Mouse (Mus musculus): ENCODE measurements around the gene Cep78. TPM values are rescaled to one million over a fixed set of nuclear protein-coding genes. Genes with fewer than 3 reads are reported as not detected.
A peak's percentile ranks its signal among the peaks of the same experiment; 100 is the strongest.
"Not testable (repeated sequence)": the region's sequence is repeated elsewhere in the genome, so short reads cannot be mapped to it uniquely, and the experiment has no call there.

Gene Cep78
- 70.6 and 72.5 TPM in 2 replicates for polyA plus RNA-seq (2016; fragmentation: Nextera tagmentation; extraction: Ambion mirVana)

GRCm38 (mm10) chr19:15984449-15985171, at the start of gene Cep78:
TSS of gene Cep78 (minus strand) at chr19:15984989.
- peak within 1 kb of the TSS; percentile 98 for H3K27ac ChIP-seq

GRCm38 (mm10) chr19:16031276-16031675, 46.5 kb upstream of the Cep78 start:
- Histone ChIP-seq H3K9me3 (no peaks in the 10 kb centered on the region), H3K27ac (no peak overlapping the region), H3K4me1 (peaks cover 4% of the 10 kb centered on the region; the same call in 1 of the 2 replicates), H3K27me3 (ENCODE audit: poor library complexity, severe bottlenecking) (no peaks in the 10 kb centered on the region), H3K36me3 (replicated peaks) (no peaks in the 10 kb centered on the region), H3K4me3 (no peak overlapping the region)
- DNase-seq (ENCODE audit: extremely low spot score, low spot score): no peak
- 88% methylated on average over 4 of the region's 4 CpGs for WGBS

More at GRCm38 (mm10) chr19:15984449-15985171, at the start of gene Cep78:
- Histone ChIP-seq H3K36me3 (replicated peaks) (peaks cover 26% of the 10 kb centered on the region), H3K4me1 (peaks cover 40% of the 10 kb centered on the region), H3K9me3 (no peaks in the 10 kb centered on the region), H3K4me3 (peak within 1 kb of the TSS; percentile 68), H3K27me3 (ENCODE audit: poor library complexity, severe bottlenecking) (no peaks in the 10 kb centered on the region)
- under 1% methylated on average over 88 of the region's 88 CpGs for WGBS
- peak; percentile 89 for DNase-seq (ENCODE audit: extremely low spot score, low spot score)

- not testable (repeated sequence) for H3K36me3 ChIP-seq (replicated peaks); DNase-seq (ENCODE audit: extremely low spot score, low spot score); H3K27me3 ChIP-seq (ENCODE audit: poor library complexity, severe bottlenecking); H3K27ac ChIP-seq; H3K9me3 ChIP-seq; H3K4me1 ChIP-seq
- WGBS: 39% methylated on average over 7 of the region's 9 CpGs
- H3K4me3 ChIP-seq: peak overlapping the region; percentile 28; the same call in 1 of the 2 replicates
Observed at GRCm38 (mm10) chr19:16029253-16029771, 44.5 kb upstream of the Cep78 start.

- Histone ChIP-seq H3K27ac (no peak overlapping the region), H3K4me1 (peaks cover 4% of the 10 kb centered on the region; the same call in 1 of the 2 replicates), H3K27me3 (ENCODE audit: poor library complexity, severe bottlenecking) (no peaks in the 10 kb centered on the region), H3K36me3 (replicated peaks) (no peaks in the 10 kb centered on the region), H3K4me3 (peak overlapping the region; percentile 28; the same call in 1 of the 2 replicates), H3K9me3 (no peaks in the 10 kb centered on the region)
- WGBS: 67% methylated on average over 5 of the region's 5 CpGs
- DNase-seq (ENCODE audit: extremely low spot score, low spot score): no peak
Observed at GRCm38 (mm10) chr19:16028746-16029252, 44.0 kb upstream of the Cep78 start.

GRCm38 (mm10) chr19:16027876-16028670, 43.3 kb upstream of the Cep78 start:
- Histone ChIP-seq H3K36me3 (replicated peaks) (no peaks in the 10 kb centered on the region), H3K4me1 (peaks cover 4% of the 10 kb centered on the region; the same call in 1 of the 2 replicates), H3K9me3 (no peaks in the 10 kb centered on the region), H3K4me3 (no peak overlapping the region), H3K27ac (no peak overlapping the region), H3K27me3 (ENCODE audit: poor library complexity, severe bottlenecking) (no peaks in the 10 kb centered on the region)
- 87% methylated on average over 15 of the region's 15 CpGs for WGBS
- DNase-seq (ENCODE audit: extremely low spot score, low spot score): no peak

- Histone ChIP-seq H3K9me3 (no peaks in the 10 kb centered on the region), H3K27ac (no peak overlapping the region), H3K4me3 (no peak overlapping the region), H3K27me3 (ENCODE audit: poor library complexity, severe bottlenecking) (no peaks in the 10 kb centered on the region), H3K4me1 (peaks cover 11% of the 10 kb centered on the region; the same call in 1 of the 2 replicates), H3K36me3 (replicated peaks) (no peaks in the 10 kb centered on the region)
- DNase-seq (ENCODE audit: extremely low spot score, low spot score): no peak
- WGBS: 92% methylated on average over 5 of the region's 5 CpGs
Observed at GRCm38 (mm10) chr19:16026276-16026675, 41.5 kb upstream of the Cep78 start.

GRCm38 (mm10) chr19:16022178-16022577, 37.4 kb upstream of the Cep78 start:
- no peak overlapping the region for H3K27ac ChIP-seq
- no peaks in the 10 kb centered on the region for H3K27me3 ChIP-seq (ENCODE audit: poor library complexity, severe bottlenecking)
- peaks cover 3% of the 10 kb centered on the region; the same call in 1 of the 2 replicates for H3K9me3 ChIP-seq
- DNase-seq (ENCODE audit: extremely low spot score, low spot score): no peak
- H3K4me3 ChIP-seq: no peak overlapping the region
- H3K36me3 ChIP-seq (replicated peaks): no peaks in the 10 kb centered on the region
- WGBS: 81% methylated on average over 10 of the region's 10 CpGs
- H3K4me1 ChIP-seq: peaks cover 8% of the 10 kb centered on the region; the same call in 1 of the 2 replicates

GRCm38 (mm10) chr19:16016171-16016570, 31.4 kb upstream of the Cep78 start:
- WGBS: 74% methylated on average over 1 of the region's 1 CpGs
- Histone ChIP-seq H3K36me3 (replicated peaks) (no peaks in the 10 kb centered on the region), H3K4me3 (no peak overlapping the region), H3K27ac (no peak overlapping the region), H3K27me3 (ENCODE audit: poor library complexity, severe bottlenecking) (no peaks in the 10 kb centered on the region), H3K4me1 (no peaks in the 10 kb centered on the region), H3K9me3 (peaks cover 8% of the 10 kb centered on the region; the same call in 1 of the 2 replicates)
- DNase-seq (ENCODE audit: extremely low spot score, low spot score): no peak

GRCm38 (mm10) chr19:16015191-16015968, 30.6 kb upstream of the Cep78 start:
- no peaks in the 10 kb centered on the region for H3K4me1 ChIP-seq
- no peak overlapping the region for H3K4me3 ChIP-seq
- peaks cover 8% of the 10 kb centered on the region; the same call in 1 of the 2 replicates for H3K9me3 ChIP-seq
- no peaks in the 10 kb centered on the region for H3K36me3 ChIP-seq (replicated peaks)
- no peaks in the 10 kb centered on the region for H3K27me3 ChIP-seq (ENCODE audit: poor library complexity, severe bottlenecking)
- H3K27ac ChIP-seq: no peak overlapping the region
- WGBS: 85% methylated on average over 10 of the region's 10 CpGs
- DNase-seq (ENCODE audit: extremely low spot score, low spot score): no peak

GRCm38 (mm10) chr19:16009746-16010337, 25.1 kb upstream of the Cep78 start:
- Histone ChIP-seq H3K27ac (no peak overlapping the region), H3K4me1 (0 out of 2 replicates have a peak, but pooled peaks cover 3% of the 10 kb centered on the region), H3K36me3 (replicated peaks) (no peaks in the 10 kb centered on the region), H3K27me3 (ENCODE audit: poor library complexity, severe bottlenecking) (no peaks in the 10 kb centered on the region), H3K9me3 (peaks cover 5% of the 10 kb centered on the region; the same call in 1 of the 2 replicates), H3K4me3 (no peak overlapping the region)
- 84% methylated on average over 6 of the region's 6 CpGs for WGBS
- DNase-seq (ENCODE audit: extremely low spot score, low spot score): no peak

- Histone ChIP-seq H3K4me3 (no peak overlapping the region), H3K4me1 (0 out of 2 replicates have a peak, but pooled peaks cover 3% of the 10 kb centered on the region), H3K27me3 (ENCODE audit: poor library complexity, severe bottlenecking) (no peaks in the 10 kb centered on the region), H3K9me3 (peaks cover 5% of the 10 kb centered on the region; the same call in 1 of the 2 replicates), H3K27ac (no peak overlapping the region), H3K36me3 (replicated peaks) (no peaks in the 10 kb centered on the region)
- DNase-seq (ENCODE audit: extremely low spot score, low spot score): no peak
- 87% methylated on average over 4 of the region's 4 CpGs for WGBS
Observed at GRCm38 (mm10) chr19:16009111-16009510, 24.3 kb upstream of the Cep78 start.

Data from forebrain, embryonic 10.5 days (tissue).